Comparison of ENCODE assay signal across 8 mouse cellular contexts in the genomic region with DNA sequence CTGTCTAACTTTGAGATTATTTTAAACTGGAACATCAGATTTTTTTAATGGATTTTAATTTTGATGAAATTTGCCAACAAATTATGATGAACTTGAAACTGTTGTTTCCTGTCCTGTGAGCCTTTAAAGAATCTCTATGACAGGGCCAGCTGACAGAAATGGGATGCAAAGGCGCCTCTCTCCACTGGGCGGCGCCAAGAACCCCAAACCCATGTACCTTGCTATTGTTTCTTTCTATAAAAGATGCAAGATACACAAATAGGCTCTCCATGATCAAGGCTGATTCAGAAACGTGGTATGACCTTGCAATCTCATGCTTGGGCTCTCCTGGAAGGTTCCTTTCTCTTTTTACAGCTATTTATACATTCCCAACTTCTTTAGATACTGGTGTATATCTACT. TPM values are rescaled to one million over a fixed set of nuclear protein-coding genes. Genes with fewer than 3 reads are reported as not detected.
DNase-seq lines count a peak whose midpoint lies in the region.

No protein-coding gene starts in this region.

- intact Hi-C loops in left cerebral cortex, postnatal 14 days (cut with DNase I), result loop anchor here (2.0 to 5.0 kb wide), 3 partner anchors 185 to 460 kb away; no protein-coding TSS in a partner anchor

- peak; percentile 52 for DNase-seq in adrenal gland, postnatal 10 days
- no peak for DNase-seq in adrenal gland, postnatal 14 days
- peak; percentile 8 to 47 for DNase-seq in left cerebral cortex, postnatal 14 days (ENCODE audit: low spot score in 2 of 2)
- DNase-seq in left cerebral cortex, adult 18-20 months (ENCODE audit: low spot score in 2 of 2), result no peak
- DNase-seq in c-Kit-positive CD71-positive TER-119-positive erythroid progenitor cells, embryonic 14.5 days (ENCODE audit: low spot score), result peak; percentile 11
- peak; percentile 59 for DNase-seq in kidney, postnatal 14 days
- peak; percentile 71 for DNase-seq in thymus, postnatal 4 days
- DNase-seq in spleen, postnatal 36 days (ENCODE audit: low spot score in 2 of 2), result no peak

RNA-seq across cellular contexts. Expression of gene Barhl2, which starts 3.9 kb away (rescaled TPM):
- total RNA-seq in adrenal gland, postnatal 10 days (2021), result not detected
- not detected in 2 replicates for total RNA-seq in adrenal gland, postnatal 14 days (2021)
- under 1 TPM; 0.35 to 0.93 TPM for total RNA-seq in left cerebral cortex, postnatal 14 days (2021)
- 1 to 10 TPM in 1 of 2 experiments, under 1 TPM in 1; 0.72 to 1.0 TPM for total RNA-seq in left cerebral cortex, adult 18-20 months (2021)

Comparison
In these comparisons a context has a peak if more than half of its experiments do, and no peak if none do; other contexts are left out.
1. DNase-seq: peak in adrenal gland, postnatal 10 days (single experiment), left cerebral cortex, postnatal 14 days (2 of 2), c-Kit-positive CD71-positive TER-119-positive erythroid progenitor cells, embryonic 14.5 days (single experiment), kidney, postnatal 14 days (single experiment) and thymus, postnatal 4 days (single experiment); none in adrenal gland, postnatal 14 days (single experiment), left cerebral cortex, adult 18-20 months (0 of 2) and spleen, postnatal 36 days (0 of 2).